Mouse (Mus musculus): ENCODE data around the gene Mrpl27. TPM values are rescaled to one million over a fixed set of nuclear protein-coding genes. Genes with fewer than 3 reads are reported as not detected.
"Not testable (repeated sequence)": the region's sequence is repeated elsewhere in the genome, so short reads cannot be mapped to it uniquely, and the experiment has no call there.

The Mrpl27 gene
- polyA plus RNA-seq, 1 experiment from 2014 or later, result 59.9 TPM

DNA sequence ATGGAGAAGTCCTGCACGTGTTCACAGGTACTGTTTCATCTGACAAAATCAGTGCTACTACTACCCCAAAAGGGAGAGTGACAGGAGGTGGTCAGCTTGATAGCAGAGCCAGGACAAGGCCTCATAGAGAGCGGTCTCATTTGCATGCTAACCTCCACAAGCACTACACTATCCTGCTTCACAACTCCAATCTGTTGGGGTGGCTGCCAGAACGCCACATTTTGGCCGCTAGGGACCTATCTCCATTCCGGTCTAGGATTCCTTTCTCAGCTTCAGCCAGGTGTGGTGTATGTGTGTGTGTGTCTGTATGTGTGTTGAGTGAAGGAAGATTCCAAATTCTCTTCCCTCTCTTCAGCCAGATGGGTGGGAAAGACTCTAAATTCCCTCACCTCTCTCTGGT, 21.9 kb downstream of the Mrpl27 start:
- Histone ChIP-seq H3K4me3 (replicated peaks) (no peak overlapping the region), H3K9me3 (replicated peaks) (0 out of 2 replicates have a peak, but pooled peaks cover under 1% of the 10 kb centered on the region), H3K9ac (no peak overlapping the region), H3K36me3 (replicated peaks) (no peaks in the 10 kb centered on the region), H3K27me3 (no peaks in the 10 kb centered on the region), H3K27ac (replicated peaks) (no peak overlapping the region), H3K4me1 (replicated peaks) (peaks cover 19% of the 10 kb centered on the region), H3K4me2 (no peak overlapping the region)
- WGBS (ENCODE audit: insufficient replicate concordance), result 75% methylated on average over 5 of the region's 5 CpGs
- no peak for ATAC-seq (ENCODE audit: insufficient read depth)

DNA sequence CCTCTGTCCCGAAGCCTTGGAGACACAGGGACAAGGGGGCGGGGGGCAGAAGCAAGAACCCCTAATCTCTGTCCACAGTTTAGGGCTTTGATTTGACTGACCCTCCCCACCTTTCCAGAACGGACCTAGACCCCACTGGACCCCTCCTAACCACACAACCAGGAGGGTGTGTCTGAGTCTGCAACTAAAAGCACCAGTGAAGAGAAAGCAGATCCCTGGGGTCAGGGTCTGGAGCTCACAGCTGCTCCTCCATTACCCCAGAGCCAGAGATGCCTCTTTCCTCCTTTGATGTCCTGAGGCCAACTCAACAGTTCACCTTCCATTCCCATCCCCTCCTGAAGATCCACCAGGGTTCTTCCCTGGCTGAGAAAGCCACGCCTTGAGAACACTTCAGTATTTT, 22.7 kb downstream of the Mrpl27 start:
- Histone ChIP-seq H3K27ac (replicated peaks) (no peak overlapping the region), H3K4me2 (peak overlapping the region; percentile 88), H3K9me3 (replicated peaks) (0 out of 2 replicates have a peak, but pooled peaks cover 3% of the 10 kb centered on the region), H3K4me3 (replicated peaks) (peak overlapping the region; percentile 83), H3K36me3 (replicated peaks) (no peaks in the 10 kb centered on the region), H3K4me1 (replicated peaks) (peaks cover 19% of the 10 kb centered on the region), H3K9ac (peak overlapping the region; percentile 87), H3K27me3 (no peaks in the 10 kb centered on the region)
- ATAC-seq (ENCODE audit: insufficient read depth), result no peak
- 43% methylated on average over 4 of the region's 4 CpGs for WGBS (ENCODE audit: insufficient replicate concordance)

GRCm38 (mm10) chr11:94676754-94677606, 23.4 kb downstream of the Mrpl27 start, which contains the start of gene Xylt2:
Gene Xylt2 (minus strand): TSS chr11:94677515.
- Histone ChIP-seq H3K4me2 (peak within 1 kb of the TSS; percentile 88), H3K4me1 (replicated peaks) (peaks cover 19% of the 10 kb centered on the region), H3K36me3 (replicated peaks) (no peaks in the 10 kb centered on the region), H3K27ac (replicated peaks) (peak within 1 kb of the TSS; percentile 48), H3K4me3 (replicated peaks) (peak within 1 kb of the TSS; percentile 83), H3K27me3 (no peaks in the 10 kb centered on the region), H3K9me3 (replicated peaks) (0 out of 2 replicates have a peak, but pooled peaks cover 3% of the 10 kb centered on the region), H3K9ac (peak within 1 kb of the TSS; percentile 87)
- ATAC-seq (ENCODE audit: insufficient read depth), result peak; percentile 92
- WGBS (ENCODE audit: insufficient replicate concordance), result under 1% methylated on average over 81 of the region's 82 CpGs

GRCm38 (mm10) chr11:94677607-94678145, 24.1 kb downstream of the Mrpl27 start:
- Histone ChIP-seq H3K27me3 (no peaks in the 10 kb centered on the region), H3K9me3 (replicated peaks) (0 out of 2 replicates have a peak, but pooled peaks cover 3% of the 10 kb centered on the region), H3K4me2 (peak overlapping the region; percentile 88), H3K4me1 (replicated peaks) (peaks cover 19% of the 10 kb centered on the region), H3K4me3 (replicated peaks) (peak overlapping the region; percentile 83), H3K36me3 (replicated peaks) (no peaks in the 10 kb centered on the region), H3K9ac (0 out of 2 replicates have a peak overlapping the region, but pooled peaks have one; percentile 2), H3K27ac (replicated peaks) (no peak overlapping the region)
- ATAC-seq (ENCODE audit: insufficient read depth), result no peak
- 29% methylated on average over 15 of the region's 15 CpGs for WGBS (ENCODE audit: insufficient replicate concordance)

- ATAC-seq (ENCODE audit: insufficient read depth), result no peak
- Histone ChIP-seq H3K9me3 (replicated peaks) (0 out of 2 replicates have a peak, but pooled peaks cover 3% of the 10 kb centered on the region), H3K27me3 (no peaks in the 10 kb centered on the region), H3K36me3 (replicated peaks) (no peaks in the 10 kb centered on the region), H3K4me3 (replicated peaks) (no peak overlapping the region), H3K9ac (no peak overlapping the region), H3K4me2 (no peak overlapping the region), H3K27ac (replicated peaks) (no peak overlapping the region), H3K4me1 (replicated peaks) (peaks cover 19% of the 10 kb centered on the region)
Observed at GRCm38 (mm10) chr11:94680639-94681038, 27.1 kb downstream of the Mrpl27 start.

DNA sequence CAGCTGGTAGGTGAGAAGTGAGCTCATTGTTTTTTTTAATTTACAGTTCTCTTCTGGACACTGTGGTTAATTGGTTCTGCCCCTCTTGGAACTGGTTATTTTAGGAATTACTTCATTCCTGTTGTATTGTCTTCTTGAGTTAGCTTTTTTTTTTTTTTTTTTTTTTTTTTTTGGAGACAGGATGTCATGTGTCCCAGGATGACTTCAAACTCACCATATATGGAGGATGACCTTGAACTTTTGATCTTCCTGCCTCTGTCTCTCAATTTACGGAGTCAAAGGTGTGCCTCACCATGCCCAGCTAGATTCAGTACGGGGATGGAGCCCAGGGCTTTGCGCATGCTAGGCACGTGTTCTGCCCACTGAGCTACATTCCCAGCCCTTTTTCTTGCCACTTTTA, 28.1 kb downstream of the Mrpl27 start:
- H3K27ac ChIP-seq (replicated peaks), result no peak overlapping the region
- H3K27me3 ChIP-seq, result no peaks in the 10 kb centered on the region
- no peak for ATAC-seq (ENCODE audit: insufficient read depth)
- no peak overlapping the region for H3K4me3 ChIP-seq (replicated peaks)
- H3K9ac ChIP-seq, result no peak overlapping the region
- no peak overlapping the region for H3K4me2 ChIP-seq
- 0 out of 2 replicates have a peak, but pooled peaks cover 3% of the 10 kb centered on the region for H3K9me3 ChIP-seq (replicated peaks)
- peaks cover 12% of the 10 kb centered on the region for H3K4me1 ChIP-seq (replicated peaks)
- 63% methylated on average over 4 of the region's 4 CpGs for WGBS (ENCODE audit: insufficient replicate concordance)
- H3K36me3 ChIP-seq (replicated peaks), result no peaks in the 10 kb centered on the region

GRCm38 (mm10) chr11:94682427-94682826, 28.9 kb downstream of the Mrpl27 start:
- Histone ChIP-seq H3K4me2 (no peak overlapping the region), H3K4me1 (replicated peaks) (peaks cover 4% of the 10 kb centered on the region), H3K9me3 (replicated peaks) (0 out of 2 replicates have a peak, but pooled peaks cover 3% of the 10 kb centered on the region), H3K4me3 (replicated peaks) (no peak overlapping the region), H3K27me3 (no peaks in the 10 kb centered on the region), H3K36me3 (replicated peaks) (no peaks in the 10 kb centered on the region), H3K9ac (no peak overlapping the region), H3K27ac (replicated peaks) (no peak overlapping the region)
- no peak for ATAC-seq (ENCODE audit: insufficient read depth)
- WGBS (ENCODE audit: insufficient replicate concordance), result 72% methylated on average over 7 of the region's 7 CpGs

- Histone ChIP-seq H3K4me2 (no peak overlapping the region), H3K27me3 (no peaks in the 10 kb centered on the region), H3K9me3 (replicated peaks) (no peaks in the 10 kb centered on the region), H3K27ac (replicated peaks) (no peak overlapping the region), H3K9ac (no peak overlapping the region), H3K4me1 (replicated peaks) (no peaks in the 10 kb centered on the region), H3K36me3 (replicated peaks) (no peaks in the 10 kb centered on the region), H3K4me3 (replicated peaks) (no peak overlapping the region)
- no peak for ATAC-seq (ENCODE audit: insufficient read depth)
- 16% methylated on average over 6 of the region's 6 CpGs for WGBS (ENCODE audit: insufficient replicate concordance)
Observed at GRCm38 (mm10) chr11:94687178-94687577, 33.6 kb downstream of the Mrpl27 start.

GRCm38 (mm10) chr11:94692502-94692901, 38.9 kb downstream of the Mrpl27 start:
- not testable (repeated sequence) for H3K9ac ChIP-seq; H3K27me3 ChIP-seq; ATAC-seq (ENCODE audit: insufficient read depth); H3K27ac ChIP-seq (replicated peaks); H3K4me2 ChIP-seq; H3K4me1 ChIP-seq (replicated peaks); H3K4me3 ChIP-seq (replicated peaks); H3K36me3 ChIP-seq (replicated peaks); H3K9me3 ChIP-seq (replicated peaks)

DNA sequence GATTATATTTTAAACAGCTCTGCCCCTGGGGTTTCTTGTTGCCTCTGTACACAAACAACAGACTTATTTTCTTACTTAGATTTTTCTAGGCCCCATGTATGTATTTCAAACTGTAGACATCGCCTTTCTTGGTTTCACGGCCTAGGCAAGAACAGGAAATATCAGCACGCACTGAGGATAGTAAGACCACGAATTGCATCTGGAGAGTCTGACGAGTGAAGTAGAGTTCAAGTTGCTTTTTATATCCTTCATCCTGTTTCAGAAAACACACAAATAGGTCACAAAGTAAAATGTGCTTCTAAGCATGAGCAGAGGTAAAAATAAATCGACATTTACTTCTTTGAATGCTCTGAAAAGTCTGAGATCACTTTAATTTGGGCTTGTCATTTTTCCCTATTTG, 41.9 kb downstream of the Mrpl27 start:
- H3K9me3 ChIP-seq (replicated peaks), result no peaks in the 10 kb centered on the region
- no peak overlapping the region for H3K27ac ChIP-seq (replicated peaks)
- WGBS (ENCODE audit: insufficient replicate concordance), result 42% methylated on average over 6 of the region's 6 CpGs
- H3K4me2 ChIP-seq, result no peak overlapping the region
- no peak for ATAC-seq (ENCODE audit: insufficient read depth)
- no peak overlapping the region for H3K9ac ChIP-seq
- H3K36me3 ChIP-seq (replicated peaks), result no peaks in the 10 kb centered on the region
- no peaks in the 10 kb centered on the region for H3K27me3 ChIP-seq
- H3K4me3 ChIP-seq (replicated peaks), result no peak overlapping the region
- no peaks in the 10 kb centered on the region for H3K4me1 ChIP-seq (replicated peaks)

- WGBS (ENCODE audit: insufficient replicate concordance), result 68% methylated on average over 2 of the region's 2 CpGs
- Histone ChIP-seq H3K4me2 (no peak overlapping the region), H3K9ac (no peak overlapping the region), H3K9me3 (replicated peaks) (no peaks in the 10 kb centered on the region), H3K36me3 (replicated peaks) (no peaks in the 10 kb centered on the region), H3K4me1 (replicated peaks) (no peaks in the 10 kb centered on the region), H3K27me3 (peaks cover 6% of the 10 kb centered on the region; the same call in 1 of the 2 replicates), H3K4me3 (replicated peaks) (no peak overlapping the region), H3K27ac (replicated peaks) (no peak overlapping the region)
- no peak for ATAC-seq (ENCODE audit: insufficient read depth)
Observed at GRCm38 (mm10) chr11:94697140-94697539, 43.6 kb downstream of the Mrpl27 start.

All from liver, embryonic 15.5 days (tissue).